Comparison of ENCODE assay signal across 14 mouse cellular contexts in genomic region chr9:41575826-41576225, GRCm38 (mm10).
DNase-seq lines count a peak whose midpoint lies in the region; ATAC-seq and TF ChIP-seq lines count a peak whose summit lies in the region.
"Had no signal": no experiment of that assay in that cellular context is flagged by ENCODE, and none has a peak within 500 bp of the region (broad histone marks: within the 10 kb centered on the region; RNA-seq: fewer than 3 reads in every experiment).

No protein-coding gene starts in this region.

- no peak overlapping the region for H3K9ac ChIP-seq in forebrain, postnatal 0 days
- no peak overlapping the region for H3K9ac ChIP-seq in embryonic facial prominence, embryonic 12.5 days
- H3K9ac ChIP-seq in forebrain, embryonic 16.5 days (replicated peaks; ENCODE audit: low read depth, low read length) = peak overlapping the region; percentile 26; the same call in 1 of the 2 replicates
- no peak overlapping the region for H3K9ac ChIP-seq in midbrain, embryonic 11.5 days (ENCODE audit: low read length)

- H3K9me3 ChIP-seq in forebrain, embryonic 10.5 days = no peaks in the 10 kb centered on the region
- H3K9me3 ChIP-seq in forebrain, postnatal 0 days (ENCODE audit: low read length) = no peaks in the 10 kb centered on the region
- no peaks in the 10 kb centered on the region for H3K9me3 ChIP-seq in embryonic facial prominence, embryonic 12.5 days
- H3K9me3 ChIP-seq in forebrain, embryonic 16.5 days (ENCODE audit: control insufficient read depth, low read length) = no peaks in the 10 kb centered on the region
- H3K9me3 ChIP-seq in midbrain, embryonic 11.5 days (ENCODE audit: control insufficient read depth, low read length) = no peaks in the 10 kb centered on the region
- H3K9me3 ChIP-seq: heart, embryonic 10.5 days had no signal

- H3K36me3 ChIP-seq in forebrain, embryonic 10.5 days (replicated peaks) = no peaks in the 10 kb centered on the region
- no peaks in the 10 kb centered on the region for H3K36me3 ChIP-seq in forebrain, postnatal 0 days (ENCODE audit: insufficient read depth)
- H3K36me3 ChIP-seq in embryonic facial prominence, embryonic 12.5 days = no peaks in the 10 kb centered on the region
- no peaks in the 10 kb centered on the region for H3K36me3 ChIP-seq in forebrain, embryonic 16.5 days (ENCODE audit: control insufficient read depth, insufficient read depth)
- no peaks in the 10 kb centered on the region for H3K36me3 ChIP-seq in midbrain, embryonic 11.5 days (ENCODE audit: control insufficient read depth, insufficient read depth, low read length)
- H3K36me3 ChIP-seq: heart, embryonic 10.5 days had no signal

- no peaks in the 10 kb centered on the region for H3K27me3 ChIP-seq in forebrain, embryonic 10.5 days (ENCODE audit: poor library complexity, severe bottlenecking)
- no peaks in the 10 kb centered on the region for H3K27me3 ChIP-seq in forebrain, postnatal 0 days (ENCODE audit: insufficient read depth, low read length)
- no peaks in the 10 kb centered on the region for H3K27me3 ChIP-seq in embryonic facial prominence, embryonic 12.5 days
- H3K27me3 ChIP-seq in forebrain, embryonic 16.5 days (replicated peaks; ENCODE audit: control insufficient read depth, insufficient read depth, low read length) = no peaks in the 10 kb centered on the region
- no peaks in the 10 kb centered on the region for H3K27me3 ChIP-seq in midbrain, embryonic 11.5 days (ENCODE audit: control insufficient read depth, insufficient read depth, low read length)

- H3K27ac ChIP-seq in forebrain, embryonic 10.5 days = peak overlapping the region; percentile 40; the same call in 1 of the 2 replicates
- H3K27ac ChIP-seq in forebrain, postnatal 0 days (ENCODE audit: low read depth, low read length) = no peak overlapping the region
- peak overlapping the region; percentile 56 for H3K27ac ChIP-seq in embryonic facial prominence, embryonic 12.5 days
- no peak overlapping the region for H3K27ac ChIP-seq in forebrain, embryonic 16.5 days (ENCODE audit: low read length)
- no peak overlapping the region for H3K27ac ChIP-seq in midbrain, embryonic 11.5 days (ENCODE audit: low read depth, low read length)
- H3K27ac ChIP-seq in left cerebral cortex, adult 2 months = no peak overlapping the region
- H3K27ac ChIP-seq: heart, embryonic 10.5 days had no signal

- intact Hi-C loops in left cerebral cortex, adult 2 months (cut with DNase I) = loop anchor here (5.0 kb wide), 1 partner anchor 316 kb away; no protein-coding TSS in a partner anchor

- ATAC-seq in forebrain, postnatal 0 days = no peak
- no peak for ATAC-seq in embryonic facial prominence, embryonic 12.5 days (ENCODE audit: insufficient number of reproducible peaks, insufficient read depth, low FRiP score, low TSS enrichment)
- ATAC-seq in forebrain, embryonic 16.5 days = no peak
- ATAC-seq in midbrain, embryonic 11.5 days (ENCODE audit: low FRiP score) = no peak
- no peak for ATAC-seq in CD4-positive, CD25-positive, alpha-beta regulatory T cell, adult 4 months
- ATAC-seq in erythroid progenitor cell, adult 5-6 weeks (replicated peaks; ENCODE audit: low FRiP score, poor library complexity, severe bottlenecking) = no peak

- 22% methylated on average over 5 of the region's 5 CpGs for WGBS in forebrain, embryonic 10.5 days
- WGBS in forebrain, postnatal 0 days = 17% methylated on average over 5 of the region's 5 CpGs
- 33% methylated on average over 5 of the region's 5 CpGs for WGBS in embryonic facial prominence, embryonic 12.5 days
- WGBS in forebrain, embryonic 16.5 days = 6% methylated on average over 5 of the region's 5 CpGs
- 18% methylated on average over 5 of the region's 5 CpGs for WGBS in midbrain, embryonic 11.5 days

- H3K4me2 ChIP-seq in forebrain, postnatal 0 days (ENCODE audit: low read depth) = no peak overlapping the region
- H3K4me2 ChIP-seq in embryonic facial prominence, embryonic 12.5 days (replicated peaks) = no peak overlapping the region
- H3K4me2 ChIP-seq in forebrain, embryonic 16.5 days (ENCODE audit: low read length) = no peak overlapping the region
- no peak overlapping the region for H3K4me2 ChIP-seq in midbrain, embryonic 11.5 days

- H3K4me3 ChIP-seq in forebrain, embryonic 10.5 days = no peak overlapping the region
- no peak overlapping the region for H3K4me3 ChIP-seq in forebrain, postnatal 0 days (ENCODE audit: low read depth, low read length)
- no peak overlapping the region for H3K4me3 ChIP-seq in embryonic facial prominence, embryonic 12.5 days
- H3K4me3 ChIP-seq in forebrain, embryonic 16.5 days (replicated peaks; ENCODE audit: low read length) = no peak overlapping the region
- no peak overlapping the region for H3K4me3 ChIP-seq in midbrain, embryonic 11.5 days (ENCODE audit: low read depth, low read length)
- H3K4me3 ChIP-seq in left cerebral cortex, adult 2 months = no peak overlapping the region
- H3K4me3 ChIP-seq: heart, embryonic 10.5 days had no signal

- TF ChIP-seq CTCF in forebrain, postnatal 0 days (IDR thresholded peaks at IDR 0.05; ENCODE audit: low read depth) = no peak
- TF ChIP-seq CTCF in left cerebral cortex, adult 2 months (IDR thresholded peaks at IDR 0.05) = no peak

- H3K4me1 ChIP-seq in forebrain, embryonic 10.5 days = peaks cover 49% of the 10 kb centered on the region
- H3K4me1 ChIP-seq in forebrain, postnatal 0 days (ENCODE audit: insufficient read depth) = peaks cover 21% of the 10 kb centered on the region; the same call in 1 of the 2 replicates
- peaks cover 21% of the 10 kb centered on the region for H3K4me1 ChIP-seq in embryonic facial prominence, embryonic 12.5 days
- H3K4me1 ChIP-seq in forebrain, embryonic 16.5 days (replicated peaks; ENCODE audit: control insufficient read depth, insufficient read depth, low read length) = peaks cover 24% of the 10 kb centered on the region
- peaks cover 22% of the 10 kb centered on the region for H3K4me1 ChIP-seq in midbrain, embryonic 11.5 days (ENCODE audit: control insufficient read depth, insufficient read depth, low read length)

- no peak for DNase-seq in forebrain, embryonic 10.5 days (ENCODE audit: extremely low spot score, low spot score)
- DNase-seq in forebrain, postnatal 0 days = no peak
- DNase-seq in midbrain, embryonic 11.5 days (ENCODE audit: low spot score, missing footprints) = peak; percentile 81
- no peak for DNase-seq in left cerebral cortex, adult 2 months (ENCODE audit: extremely low spot score in 1 of 2, low spot score in 2 of 2)
- DNase-seq: adrenal gland, postnatal 14 days; cerebellum, postnatal 36 days; heart, postnatal 36 days; kidney, adult 18-20 months; lung, postnatal 14 days had no signal

Comparison
In these comparisons a context has a peak if more than half of its experiments do, and no peak if none do; other contexts are left out.
1. H3K27ac ChIP-seq: peak in forebrain, embryonic 10.5 days (single experiment) and embryonic facial prominence, embryonic 12.5 days (single experiment); none in forebrain, postnatal 0 days (single experiment), forebrain, embryonic 16.5 days (single experiment), midbrain, embryonic 11.5 days (single experiment) and left cerebral cortex, adult 2 months (single experiment).